Mouse (Mus musculus): ENCODE results near the gene Serpinc1. TPM values are rescaled to one million over a fixed set of nuclear protein-coding genes. Genes with fewer than 3 reads are reported as not detected.
"Not testable (repeated sequence)": the region's sequence is repeated elsewhere in the genome, so short reads cannot be mapped to it uniquely, and the experiment has no call there.

Serpinc1 gene
- polyA plus RNA-seq, 1 experiment: 3.5 TPM

DNA sequence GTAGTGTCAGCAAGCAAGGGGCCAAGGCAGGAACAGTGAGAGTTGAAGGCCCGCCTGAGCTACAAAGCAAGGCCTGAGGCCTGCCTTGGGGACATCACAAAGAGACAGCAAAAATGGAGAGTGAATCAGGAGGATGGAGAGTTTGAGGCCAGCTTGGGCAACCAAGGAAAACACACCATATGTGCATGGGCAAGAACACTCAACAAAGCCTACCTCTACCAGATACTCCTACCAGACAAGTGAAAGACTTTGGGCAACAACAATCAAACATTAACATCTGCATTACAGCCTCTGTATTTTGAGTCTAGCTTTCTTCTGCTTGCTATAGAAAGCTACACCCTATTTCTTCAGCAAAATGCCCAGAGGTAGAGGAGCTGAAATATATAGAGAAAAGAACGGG is 29.7 kb downstream of the Serpinc1 start:
- 94% methylated on average over 2 of the region's 2 CpGs for WGBS
- Histone ChIP-seq H3K27ac (ENCODE audit: control insufficient read depth, insufficient read depth, low read length) (no peak overlapping the region), H3K4me1 (replicated peaks; ENCODE audit: control insufficient read depth, insufficient read depth, low read length) (no peaks in the 10 kb centered on the region), H3K4me3 (ENCODE audit: control insufficient read depth, insufficient read depth, low read length) (no peak overlapping the region), H3K27me3 (ENCODE audit: control insufficient read depth, insufficient read depth, low read length) (no peaks in the 10 kb centered on the region), H3K36me3 (ENCODE audit: control insufficient read depth, insufficient read depth, low read length) (peaks cover 9% of the 10 kb centered on the region)
- TF ChIP-seq POLR2A (IDR thresholded peaks at IDR 0.05; ENCODE audit: control insufficient read depth, extremely low read depth, insufficient read depth, low read length, poor library complexity) (no peak), CTCF (IDR thresholded peaks at IDR 0.05; ENCODE audit: borderline replicate concordance, control insufficient read depth, extremely low read depth, insufficient read depth, low read length, poor library complexity) (no peak)
- DNase-seq: no peak

- WGBS: 92% methylated on average over 4 of the region's 4 CpGs
- H3K36me3 ChIP-seq (ENCODE audit: control insufficient read depth, insufficient read depth, low read length): peaks cover 9% of the 10 kb centered on the region
These were observed 32.1 kb downstream of the Serpinc1 start for GRCm38 (mm10) chr1:161010436-161010835.

DNA sequence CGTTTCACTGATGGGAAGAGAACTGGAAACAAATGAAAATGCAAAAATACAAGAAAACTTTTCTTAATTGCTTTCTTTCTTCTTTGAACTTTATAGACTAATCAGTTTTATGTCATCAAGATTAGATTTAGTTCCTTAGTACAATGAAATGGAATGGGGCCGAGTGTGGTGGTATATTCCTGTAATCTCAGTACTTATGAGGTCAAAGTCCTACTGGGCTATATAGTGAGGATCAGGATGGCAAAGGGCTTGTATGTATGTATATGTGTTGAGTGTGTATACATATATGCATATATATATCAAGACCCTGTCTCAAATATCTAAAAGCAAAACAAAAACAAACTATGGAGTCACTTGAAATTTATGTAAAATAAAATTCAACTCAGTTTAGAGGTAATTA is 38.0 kb downstream of the Serpinc1 start:
- no peak for DNase-seq
- Histone ChIP-seq H3K4me1 (replicated peaks; ENCODE audit: control insufficient read depth, insufficient read depth, low read length) (no peaks in the 10 kb centered on the region), H3K4me3 (ENCODE audit: control insufficient read depth, insufficient read depth, low read length) (no peak overlapping the region), H3K36me3 (ENCODE audit: control insufficient read depth, insufficient read depth, low read length) (peaks cover 23% of the 10 kb centered on the region), H3K27me3 (ENCODE audit: control insufficient read depth, insufficient read depth, low read length) (no peaks in the 10 kb centered on the region), H3K27ac (ENCODE audit: control insufficient read depth, insufficient read depth, low read length) (no peak overlapping the region)
- WGBS: 93% methylated on average over 2 of the region's 2 CpGs
- no peak for TF ChIP-seq CTCF (IDR thresholded peaks at IDR 0.05; ENCODE audit: borderline replicate concordance, control insufficient read depth, extremely low read depth, insufficient read depth, low read length, poor library complexity)
- TF ChIP-seq POLR2A (IDR thresholded peaks at IDR 0.05; ENCODE audit: control insufficient read depth, extremely low read depth, insufficient read depth, low read length, poor library complexity): no peak

More at GRCm38 (mm10) chr1:161010436-161010835, 32.1 kb downstream of the Serpinc1 start:
- Histone ChIP-seq H3K27ac (ENCODE audit: control insufficient read depth, insufficient read depth, low read length) (no peak overlapping the region), H3K27me3 (ENCODE audit: control insufficient read depth, insufficient read depth, low read length) (no peaks in the 10 kb centered on the region), H3K4me1 (replicated peaks; ENCODE audit: control insufficient read depth, insufficient read depth, low read length) (no peaks in the 10 kb centered on the region), H3K4me3 (ENCODE audit: control insufficient read depth, insufficient read depth, low read length) (no peak overlapping the region)
- TF ChIP-seq CTCF (IDR thresholded peaks at IDR 0.05; ENCODE audit: borderline replicate concordance, control insufficient read depth, extremely low read depth, insufficient read depth, low read length, poor library complexity) (no peak), POLR2A (IDR thresholded peaks at IDR 0.05; ENCODE audit: control insufficient read depth, extremely low read depth, insufficient read depth, low read length, poor library complexity) (no peak)
- DNase-seq: no peak

GRCm38 (mm10) chr1:161020051-161020450 is 41.7 kb downstream of the Serpinc1 start:
- 96% methylated on average over 14 of the region's 14 CpGs for WGBS
- Histone ChIP-seq H3K4me3 (ENCODE audit: control insufficient read depth, insufficient read depth, low read length) (no peak overlapping the region), H3K27ac (ENCODE audit: control insufficient read depth, insufficient read depth, low read length) (no peak overlapping the region), H3K4me1 (replicated peaks; ENCODE audit: control insufficient read depth, insufficient read depth, low read length) (no peaks in the 10 kb centered on the region), H3K36me3 (ENCODE audit: control insufficient read depth, insufficient read depth, low read length) (peaks cover 18% of the 10 kb centered on the region), H3K27me3 (ENCODE audit: control insufficient read depth, insufficient read depth, low read length) (no peaks in the 10 kb centered on the region)
- TF ChIP-seq POLR2A (IDR thresholded peaks at IDR 0.05; ENCODE audit: control insufficient read depth, extremely low read depth, insufficient read depth, low read length, poor library complexity) (no peak), CTCF (IDR thresholded peaks at IDR 0.05; ENCODE audit: borderline replicate concordance, control insufficient read depth, extremely low read depth, insufficient read depth, low read length, poor library complexity) (no peak)
- no peak for DNase-seq

- no peak overlapping the region for H3K4me3 ChIP-seq (ENCODE audit: control insufficient read depth, insufficient read depth, low read length)
- no peak overlapping the region for H3K27ac ChIP-seq (ENCODE audit: control insufficient read depth, insufficient read depth, low read length)
- H3K36me3 ChIP-seq (ENCODE audit: control insufficient read depth, insufficient read depth, low read length): peaks cover 5% of the 10 kb centered on the region
- no peak for DNase-seq
- no peak for TF ChIP-seq CTCF (IDR thresholded peaks at IDR 0.05; ENCODE audit: borderline replicate concordance, control insufficient read depth, extremely low read depth, insufficient read depth, low read length, poor library complexity)
- no peak for TF ChIP-seq POLR2A (IDR thresholded peaks at IDR 0.05; ENCODE audit: control insufficient read depth, extremely low read depth, insufficient read depth, low read length, poor library complexity)
- H3K4me1 ChIP-seq (replicated peaks; ENCODE audit: control insufficient read depth, insufficient read depth, low read length): no peaks in the 10 kb centered on the region
- 89% methylated on average over 5 of the region's 5 CpGs for WGBS
- no peaks in the 10 kb centered on the region for H3K27me3 ChIP-seq (ENCODE audit: control insufficient read depth, insufficient read depth, low read length)
These were observed 47.2 kb downstream of the Serpinc1 start for GRCm38 (mm10) chr1:161025410-161026210.

DNA sequence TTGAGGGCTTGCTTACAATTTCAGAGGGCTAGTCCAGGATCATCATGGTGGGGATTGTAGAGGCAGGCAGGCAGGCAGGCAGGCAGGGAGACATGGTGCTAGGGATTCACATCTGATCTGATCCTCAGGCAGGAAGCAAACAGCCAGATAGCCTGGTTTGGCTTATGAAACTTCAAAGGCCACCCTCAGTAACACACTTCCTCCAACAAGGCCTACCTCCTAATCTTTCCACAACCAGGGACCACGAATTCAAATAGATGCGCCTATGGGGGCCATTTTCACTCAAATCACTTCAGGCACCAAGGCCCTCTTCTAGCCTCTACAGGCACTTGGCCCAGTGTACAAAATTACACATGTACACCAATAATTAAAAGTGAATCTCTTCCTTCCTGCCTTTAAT is 48.8 kb downstream of the Serpinc1 start:
- Histone ChIP-seq H3K4me3 (ENCODE audit: control insufficient read depth, insufficient read depth, low read length) (no peak overlapping the region), H3K36me3 (ENCODE audit: control insufficient read depth, insufficient read depth, low read length) (peaks cover 5% of the 10 kb centered on the region), H3K4me1 (replicated peaks; ENCODE audit: control insufficient read depth, insufficient read depth, low read length) (no peaks in the 10 kb centered on the region), H3K27me3 (ENCODE audit: control insufficient read depth, insufficient read depth, low read length) (no peaks in the 10 kb centered on the region), H3K27ac (ENCODE audit: control insufficient read depth, insufficient read depth, low read length) (no peak overlapping the region)
- TF ChIP-seq POLR2A (IDR thresholded peaks at IDR 0.05; ENCODE audit: control insufficient read depth, extremely low read depth, insufficient read depth, low read length, poor library complexity): no peak
- DNase-seq: no peak
- WGBS: 27% methylated on average over 2 of the region's 2 CpGs

GRCm38 (mm10) chr1:161028427-161028826 is 50.0 kb downstream of the Serpinc1 start:
- H3K4me3 ChIP-seq (ENCODE audit: control insufficient read depth, insufficient read depth, low read length); DNase-seq; H3K27ac ChIP-seq (ENCODE audit: control insufficient read depth, insufficient read depth, low read length); H3K4me1 ChIP-seq (replicated peaks; ENCODE audit: control insufficient read depth, insufficient read depth, low read length); H3K27me3 ChIP-seq (ENCODE audit: control insufficient read depth, insufficient read depth, low read length); H3K36me3 ChIP-seq (ENCODE audit: control insufficient read depth, insufficient read depth, low read length): not testable (repeated sequence)
- 100% methylated on average over 1 of the region's 1 CpGs for WGBS

All from thymus, adult 2 months (tissue).